Mouse (Mus musculus) frontal cortex, postnatal 14 days (tissue): ENCODE results near the gene Ifna7.
"Not testable (repeated sequence)": the region's sequence is repeated elsewhere in the genome, so short reads cannot be mapped to it uniquely, and the experiment has no call there.

Experiments
- DNase-seq, 2 experiments: peaks; one replicate each; pipeline ENCODE4 v3.0.0; 2022; ENCODE audit warnings: low spot score in 2 of 2

Gene Ifna7

GRCm38 (mm10) chr4:88815928-88816327 lies at the start of gene Ifna7:
Ifna7 (plus strand) TSS chr4:88816228.
- DNase-seq = no peak

GRCm38 (mm10) chr4:88773534-88773933 lies 42.5 kb upstream of the Ifna7 start, which contains the start of gene Gm13290:
Gm13290 (plus strand) TSS chr4:88773834.
- DNase-seq = not testable (repeated sequence)

- not testable (repeated sequence) for DNase-seq
Observed at GRCm38 (mm10) chr4:88776622-88777021, 39.4 kb upstream of the Ifna7 start, which contains the start of gene Gm13289. Gm13289 (plus strand) TSS chr4:88776922.

- DNase-seq = not testable (repeated sequence)
Observed at GRCm38 (mm10) chr4:88779550-88779949, 36.5 kb upstream of the Ifna7 start, which contains the start of gene Gm13272. Gm13272 (plus strand) TSS chr4:88779850.

GRCm38 (mm10) chr4:88780320-88780719 lies 35.7 kb upstream of the Ifna7 start:
- not testable (repeated sequence) for DNase-seq

DNA sequence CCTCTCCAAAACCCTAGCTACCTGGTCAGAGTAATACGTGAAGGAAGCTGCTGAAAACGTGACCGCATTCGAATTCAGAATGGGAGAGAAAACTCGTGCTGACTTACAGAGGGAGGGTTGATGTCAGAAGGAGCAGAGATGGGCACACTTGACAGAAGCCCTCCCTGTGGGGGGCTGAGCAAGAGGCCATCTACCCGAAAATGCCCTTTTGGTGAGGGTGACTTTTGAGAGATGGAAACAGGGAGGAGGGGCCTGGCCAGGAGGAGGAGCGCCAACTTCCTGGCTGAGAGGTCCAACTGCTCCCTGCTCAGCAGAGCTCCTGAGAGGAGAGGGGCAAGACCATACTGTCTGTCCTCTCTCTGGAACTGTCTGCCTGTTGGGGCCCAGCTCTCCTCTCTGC lies 34.2 kb upstream of the Ifna7 start, which contains the start of gene Ifnz:
Gene Ifnz, plus strand, starts transcription at position 301 of the 400 bp plus-strand sequence.
- DNase-seq = not testable (repeated sequence)

GRCm38 (mm10) chr4:88782335-88782734 lies 33.7 kb upstream of the Ifna7 start:
- not testable (repeated sequence) for DNase-seq

DNA sequence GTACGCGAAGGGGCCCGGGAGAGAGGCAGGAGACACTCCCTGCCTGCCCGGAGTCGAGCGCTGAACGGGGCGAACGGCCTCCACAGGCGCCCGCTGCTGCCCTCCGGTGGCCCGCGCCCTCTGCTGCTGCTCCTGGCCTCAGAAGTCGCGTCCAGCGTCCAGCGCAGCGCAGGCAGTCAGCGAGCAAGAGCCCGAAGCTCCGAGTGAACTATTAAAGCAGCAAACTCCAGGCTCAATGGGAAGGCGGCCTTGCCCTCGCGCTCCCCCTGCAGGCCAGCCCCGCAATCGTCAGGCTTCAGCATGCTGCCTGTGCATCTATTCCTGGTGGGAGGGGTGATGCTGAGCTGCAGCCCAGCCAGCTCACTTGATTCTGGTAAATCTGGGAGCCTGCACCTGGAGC lies 30.6 kb upstream of the Ifna7 start, which contains the start of gene Gm13276:
Gene Gm13276, plus strand, starts transcription at position 301 of the 400 bp plus-strand sequence.
- DNase-seq = not testable (repeated sequence)

- DNase-seq = peak; percentile 27 to 63
Observed at GRCm38 (mm10) chr4:88788402-88788801, 27.6 kb upstream of the Ifna7 start, which contains the start of gene Gm13277. Gm13277 (plus strand) TSS chr4:88788632.

DNA sequence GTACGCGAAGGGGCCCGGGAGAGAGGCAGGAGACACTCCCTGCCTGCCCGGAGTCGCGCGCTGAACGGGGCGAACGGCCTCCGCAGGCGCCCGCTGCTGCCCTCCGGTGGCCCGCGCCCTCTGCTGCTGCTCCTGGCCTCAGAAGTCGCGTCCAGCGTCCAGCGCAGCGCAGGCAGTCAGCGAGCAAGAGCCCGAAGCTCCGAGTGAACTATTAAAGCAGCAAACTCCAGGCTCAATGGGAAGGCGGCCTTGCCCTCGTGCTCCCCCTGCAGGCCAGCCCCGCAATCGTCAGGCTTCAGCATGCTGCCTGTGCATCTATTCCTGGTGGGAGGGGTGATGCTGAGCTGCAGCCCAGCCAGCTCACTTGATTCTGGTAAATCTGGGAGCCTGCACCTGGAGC lies 24.8 kb upstream of the Ifna7 start, which contains the start of gene Gm13278:
Gene Gm13278, plus strand, starts transcription at position 301 of the 400 bp plus-strand sequence.
- not testable (repeated sequence) for DNase-seq

GRCm38 (mm10) chr4:88793936-88794675 lies 21.9 kb upstream of the Ifna7 start, which contains the start of gene Gm13275:
Gm13275 (plus strand) TSS chr4:88794487.
- DNase-seq = peak; percentile 70 to 76

DNA sequence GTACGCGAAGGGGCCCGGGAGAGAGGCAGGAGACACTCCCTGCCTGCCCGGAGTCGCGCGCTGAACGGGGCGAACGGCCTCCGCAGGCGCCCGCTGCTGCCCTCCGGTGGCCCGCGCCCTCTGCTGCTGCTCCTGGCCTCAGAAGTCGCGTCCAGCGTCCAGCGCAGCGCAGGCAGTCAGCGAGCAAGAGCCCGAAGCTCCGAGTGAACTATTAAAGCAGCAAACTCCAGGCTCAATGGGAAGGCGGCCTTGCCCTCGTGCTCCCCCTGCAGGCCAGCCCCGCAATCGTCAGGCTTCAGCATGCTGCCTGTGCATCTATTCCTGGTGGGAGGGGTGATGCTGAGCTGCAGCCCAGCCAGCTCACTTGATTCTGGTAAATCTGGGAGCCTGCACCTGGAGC lies 18.9 kb upstream of the Ifna7 start, which contains the start of gene Gm13279:
Gene Gm13279, plus strand, starts transcription at position 301 of the 400 bp plus-strand sequence.
- not testable (repeated sequence) for DNase-seq

DNA sequence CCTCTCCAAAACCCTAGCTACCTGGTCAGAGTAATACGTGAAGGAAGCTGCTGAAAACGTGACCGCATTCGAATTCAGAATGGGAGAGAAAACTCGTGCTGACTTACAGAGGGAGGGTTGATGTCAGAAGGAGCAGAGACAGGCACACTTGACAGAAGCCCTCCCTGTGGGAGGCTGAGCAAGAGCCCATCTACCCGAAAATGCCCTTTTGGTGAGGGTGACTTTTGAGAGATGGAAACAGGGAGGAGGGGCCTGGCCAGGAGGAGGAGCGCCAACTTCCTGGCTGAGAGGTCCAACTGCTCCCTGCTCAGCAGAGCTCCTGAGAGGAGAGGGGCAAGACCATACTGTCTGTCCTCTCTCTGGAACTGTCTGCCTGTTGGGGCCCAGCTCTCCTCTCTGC lies 16.7 kb upstream of the Ifna7 start, which contains the start of gene Gm13285:
Gene Gm13285, plus strand, starts transcription at position 301 of the 400 bp plus-strand sequence.
- not testable (repeated sequence) for DNase-seq

GRCm38 (mm10) chr4:88802954-88803353 lies 13.1 kb upstream of the Ifna7 start, which contains the start of gene Gm13287:
Gm13287 (plus strand) TSS chr4:88803254.
- not testable (repeated sequence) for DNase-seq

DNA sequence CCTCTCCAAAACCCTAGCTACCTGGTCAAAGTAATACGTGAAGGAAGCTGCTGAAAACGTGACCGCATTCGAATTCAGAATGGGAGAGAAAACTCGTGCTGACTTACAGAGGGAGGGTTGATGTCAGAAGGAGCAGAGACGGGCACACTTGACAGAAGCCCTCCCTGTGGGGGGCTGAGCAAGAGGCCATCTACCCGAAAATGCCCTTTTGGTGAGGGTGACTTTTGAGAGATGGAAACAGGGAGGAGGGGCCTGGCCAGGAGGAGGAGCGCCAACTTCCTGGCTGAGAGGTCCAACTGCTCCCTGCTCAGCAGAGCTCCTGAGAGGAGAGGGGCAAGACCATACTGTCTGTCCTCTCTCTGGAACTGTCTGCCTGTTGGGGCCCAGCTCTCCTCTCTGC lies 10.8 kb upstream of the Ifna7 start, which contains the start of gene Gm13288:
Gene Gm13288, plus strand, starts transcription at position 301 of the 400 bp plus-strand sequence.
- DNase-seq = not testable (repeated sequence)

GRCm38 (mm10) chr4:88805761-88806160 lies 10.3 kb upstream of the Ifna7 start:
- peak in 1 of 2 experiments; percentile 7 for DNase-seq

GRCm38 (mm10) chr4:88819659-88820058 lies 3.6 kb downstream of the Ifna7 start, which contains the start of gene Ifna11:
Ifna11 (plus strand) TSS chr4:88819959.
- DNase-seq = no peak

DNA sequence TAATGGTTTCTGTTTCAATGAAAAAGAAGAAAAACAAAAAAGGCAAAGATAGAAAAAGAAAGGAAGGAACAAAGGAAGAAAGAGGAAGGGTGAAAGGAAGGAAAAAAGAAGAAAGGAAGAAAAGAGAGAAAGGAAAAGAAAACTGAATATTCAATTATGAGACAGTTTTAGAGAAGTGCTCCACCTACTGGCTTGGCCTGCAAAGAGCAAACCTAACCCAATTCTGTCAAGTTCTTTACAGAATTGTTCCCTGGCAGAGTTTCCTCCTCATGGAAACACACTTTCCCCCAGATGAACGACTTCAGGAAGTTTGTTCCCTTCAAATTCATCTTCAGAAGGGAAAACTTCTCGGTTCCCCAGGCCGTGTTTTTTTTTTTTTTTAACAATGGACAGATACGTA lies 7.0 kb downstream of the Ifna7 start:
- DNase-seq = peak in 1 of 2 experiments; percentile 9

GRCm38 (mm10) chr4:88827116-88827515 lies 11.1 kb downstream of the Ifna7 start, which contains the start of gene Ifna6:
Ifna6 (plus strand) TSS chr4:88827416.
- not testable (repeated sequence) for DNase-seq

GRCm38 (mm10) chr4:88830523-88830922 lies 14.5 kb downstream of the Ifna7 start:
- DNase-seq = peak in 1 of 2 experiments; percentile 39

DNA sequence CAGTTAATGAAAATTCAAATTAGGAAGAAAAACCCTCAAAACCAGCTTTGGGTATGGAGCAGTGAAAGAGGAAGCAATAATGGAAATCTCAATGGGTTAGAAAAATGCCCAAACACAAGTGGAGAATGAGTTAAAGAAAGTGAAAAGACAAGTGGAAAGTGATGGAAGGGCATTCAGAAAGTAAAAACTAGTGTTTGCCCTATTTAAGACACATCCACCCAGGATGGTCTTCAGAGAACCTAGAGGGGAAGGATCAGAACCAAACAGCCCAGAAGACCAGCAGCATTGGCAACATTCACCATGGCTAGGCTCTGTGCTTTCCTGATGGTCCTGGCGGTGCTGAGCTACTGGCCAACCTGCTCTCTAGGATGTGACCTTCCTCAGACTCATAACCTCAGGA lies 19.2 kb downstream of the Ifna7 start, which contains the start of gene Ifna5:
Gene Ifna5, plus strand, starts transcription at position 301 of the 400 bp plus-strand sequence.
- DNase-seq = not testable (repeated sequence)

DNA sequence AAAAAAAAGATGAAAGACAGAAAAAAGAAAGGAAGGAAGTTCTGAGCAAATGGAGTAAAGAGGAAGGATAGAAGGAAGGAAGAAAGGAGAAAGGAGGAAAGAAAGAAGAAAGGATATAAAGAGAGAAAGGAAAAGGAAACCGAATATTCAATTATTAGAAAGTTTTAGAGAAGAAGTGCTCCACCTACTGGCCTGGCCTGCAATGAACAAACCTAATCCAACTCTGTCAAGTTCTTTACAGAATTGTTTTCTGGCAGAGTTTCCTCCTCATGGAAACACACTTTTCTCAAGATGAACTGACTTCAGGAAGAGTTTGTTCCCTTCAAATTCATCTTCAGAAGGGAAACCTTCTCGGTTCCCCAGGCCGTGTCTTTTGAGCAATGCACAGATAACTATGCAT lies 22.8 kb downstream of the Ifna7 start:
- no peak for DNase-seq
